Mouse (Mus musculus): ENCODE results near the gene Hoxa3. TPM values are rescaled to one million over a fixed set of nuclear protein-coding genes. Genes with fewer than 3 reads are reported as not detected.

Gene Hoxa3
- polyA plus RNA-seq, 1 experiment from 2014 or later: 8.2 TPM

GRCm38 (mm10) chr6:52239625-52240388 lies 26.7 kb upstream of the Hoxa3 start:
- Histone ChIP-seq H3K27ac (ENCODE audit: low read length) (peak overlapping the region; percentile 99), H3K36me3 (ENCODE audit: insufficient read depth, low read length) (no peaks in the 10 kb centered on the region; the same call in 1 of the 2 replicates), H3K9ac (replicated peaks; ENCODE audit: low read length) (peak overlapping the region; percentile 98), H3K4me3 (ENCODE audit: low read length) (peak overlapping the region; percentile 83), H3K27me3 (ENCODE audit: insufficient read depth, low read length) (0 out of 2 replicates have a peak, but pooled peaks cover 3% of the 10 kb centered on the region), H3K4me1 (ENCODE audit: insufficient read depth, low read length) (peaks cover 45% of the 10 kb centered on the region), H3K4me2 (replicated peaks; ENCODE audit: low read depth, low read length) (peak overlapping the region; percentile 84), H3K9me3 (ENCODE audit: low read length) (no peaks in the 10 kb centered on the region)
- 0% methylated on average over 30 of the region's 30 CpGs for WGBS
- ATAC-seq (ENCODE audit: low FRiP score, low TSS enrichment): no peak

DNA sequence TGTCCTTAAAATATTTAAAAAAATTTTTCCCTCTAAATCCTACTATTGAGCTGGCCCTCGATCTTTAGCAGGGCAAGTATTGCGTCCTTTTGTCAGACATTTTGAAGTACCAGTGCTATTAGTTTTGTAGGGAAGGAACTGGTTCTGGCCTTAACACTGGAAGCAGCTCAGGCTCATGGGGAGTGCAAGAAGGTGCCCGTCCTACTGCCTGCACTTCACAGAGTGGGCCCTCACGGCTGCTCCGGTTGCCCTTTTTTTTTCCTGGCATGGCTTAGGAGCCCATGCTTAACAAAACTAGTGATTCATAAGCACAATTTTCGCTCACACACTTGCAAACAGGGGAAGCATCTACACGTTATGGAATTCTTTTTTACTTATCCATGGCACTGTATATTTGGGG lies 25.8 kb upstream of the Hoxa3 start:
- H3K9ac ChIP-seq (replicated peaks; ENCODE audit: low read length): peak overlapping the region; percentile 83
- 2% methylated on average over 7 of the region's 7 CpGs for WGBS
- ATAC-seq (ENCODE audit: low FRiP score, low TSS enrichment): no peak
- 0 out of 2 replicates have a peak, but pooled peaks cover 3% of the 10 kb centered on the region for H3K27me3 ChIP-seq (ENCODE audit: insufficient read depth, low read length)
- peak overlapping the region; percentile 84 for H3K4me2 ChIP-seq (replicated peaks; ENCODE audit: low read depth, low read length)
- H3K4me3 ChIP-seq (ENCODE audit: low read length): peak overlapping the region; percentile 83
- H3K36me3 ChIP-seq (ENCODE audit: insufficient read depth, low read length): no peaks in the 10 kb centered on the region; the same call in 1 of the 2 replicates
- peak overlapping the region; percentile 73; the same call in 1 of the 2 replicates for H3K27ac ChIP-seq (ENCODE audit: low read length)
- H3K9me3 ChIP-seq (ENCODE audit: low read length): no peaks in the 10 kb centered on the region
- H3K4me1 ChIP-seq (ENCODE audit: insufficient read depth, low read length): peaks cover 45% of the 10 kb centered on the region

DNA sequence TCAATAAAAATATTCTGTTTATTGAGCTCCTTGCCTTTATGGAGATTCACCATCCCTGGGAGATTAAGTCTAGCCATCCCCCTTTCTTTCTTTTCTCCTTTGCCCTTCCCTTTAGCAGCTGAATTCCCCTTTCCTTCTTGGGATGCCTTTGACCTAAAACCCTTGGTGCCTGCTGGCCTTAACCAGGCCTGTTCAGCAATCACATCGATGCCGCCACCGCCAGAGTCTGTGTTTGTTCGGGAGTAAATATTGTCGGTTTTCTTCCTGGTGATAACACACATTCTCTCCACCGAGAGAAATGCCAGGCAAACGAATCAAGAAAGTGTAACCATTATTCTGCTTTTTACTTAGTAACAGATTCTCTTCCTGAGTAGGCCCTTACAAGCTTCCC lies 25.0 kb upstream of the Hoxa3 start:
- H3K4me3 ChIP-seq (ENCODE audit: low read length): peak overlapping the region; percentile 83
- 0 out of 2 replicates have a peak, but pooled peaks cover 3% of the 10 kb centered on the region for H3K27me3 ChIP-seq (ENCODE audit: insufficient read depth, low read length)
- H3K27ac ChIP-seq (ENCODE audit: low read length): peak overlapping the region; percentile 86
- no peak for ATAC-seq (ENCODE audit: low FRiP score, low TSS enrichment)
- peak overlapping the region; percentile 99 for H3K9ac ChIP-seq (replicated peaks; ENCODE audit: low read length)
- H3K36me3 ChIP-seq (ENCODE audit: insufficient read depth, low read length): no peaks in the 10 kb centered on the region; the same call in 1 of the 2 replicates
- peak overlapping the region; percentile 84 for H3K4me2 ChIP-seq (replicated peaks; ENCODE audit: low read depth, low read length)
- peaks cover 45% of the 10 kb centered on the region for H3K4me1 ChIP-seq (ENCODE audit: insufficient read depth, low read length)
- H3K9me3 ChIP-seq (ENCODE audit: low read length): no peaks in the 10 kb centered on the region
- WGBS: 6% methylated on average over 7 of the region's 7 CpGs

- Histone ChIP-seq H3K4me1 (ENCODE audit: insufficient read depth, low read length) (peaks cover 39% of the 10 kb centered on the region), H3K4me2 (replicated peaks; ENCODE audit: low read depth, low read length) (peak overlapping the region; percentile 84), H3K9ac (replicated peaks; ENCODE audit: low read length) (peak overlapping the region; percentile 99), H3K27ac (ENCODE audit: low read length) (peak overlapping the region; percentile 86), H3K27me3 (ENCODE audit: insufficient read depth, low read length) (0 out of 2 replicates have a peak, but pooled peaks cover under 1% of the 10 kb centered on the region), H3K9me3 (ENCODE audit: low read length) (no peaks in the 10 kb centered on the region), H3K36me3 (ENCODE audit: insufficient read depth, low read length) (no peaks in the 10 kb centered on the region; the same call in 1 of the 2 replicates), H3K4me3 (ENCODE audit: low read length) (peak overlapping the region; percentile 83)
- WGBS: 14% methylated on average over 10 of the region's 10 CpGs
- ATAC-seq (ENCODE audit: low FRiP score, low TSS enrichment): no peak
These were observed 24.4 kb upstream of the Hoxa3 start for GRCm38 (mm10) chr6:52237346-52238154.

DNA sequence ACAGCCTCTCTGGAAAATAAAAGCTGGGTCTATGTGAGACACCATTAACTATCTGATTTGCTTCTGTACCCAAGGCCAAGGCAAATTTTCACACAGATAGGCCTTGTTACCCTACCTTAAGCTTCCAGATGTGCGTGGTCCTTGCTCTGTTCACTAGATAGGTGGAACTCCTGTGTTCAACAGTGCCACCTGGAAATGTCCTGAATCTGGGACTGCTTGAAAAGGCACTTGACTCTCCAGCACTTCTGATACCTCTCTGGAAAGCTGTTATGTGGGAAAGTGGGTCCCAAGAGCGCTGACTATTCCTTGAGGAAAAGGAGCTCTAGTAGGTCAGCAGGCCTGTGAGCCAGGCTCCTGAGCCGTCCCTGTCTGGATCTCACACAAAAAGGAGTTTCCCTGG lies 23.7 kb upstream of the Hoxa3 start:
- peak overlapping the region; percentile 83 for H3K4me3 ChIP-seq (ENCODE audit: low read length)
- H3K36me3 ChIP-seq (ENCODE audit: insufficient read depth, low read length): peaks cover 6% of the 10 kb centered on the region; the same call in 1 of the 2 replicates
- peak overlapping the region; percentile 84 for H3K4me2 ChIP-seq (replicated peaks; ENCODE audit: low read depth, low read length)
- H3K27ac ChIP-seq (ENCODE audit: low read length): peak overlapping the region; percentile 86
- peak overlapping the region; percentile 99 for H3K9ac ChIP-seq (replicated peaks; ENCODE audit: low read length)
- no peaks in the 10 kb centered on the region for H3K9me3 ChIP-seq (ENCODE audit: low read length)
- WGBS: 17% methylated on average over 3 of the region's 3 CpGs
- ATAC-seq (ENCODE audit: low FRiP score, low TSS enrichment): no peak
- H3K4me1 ChIP-seq (ENCODE audit: insufficient read depth, low read length): peaks cover 34% of the 10 kb centered on the region
- H3K27me3 ChIP-seq (ENCODE audit: insufficient read depth, low read length): no peaks in the 10 kb centered on the region

DNA sequence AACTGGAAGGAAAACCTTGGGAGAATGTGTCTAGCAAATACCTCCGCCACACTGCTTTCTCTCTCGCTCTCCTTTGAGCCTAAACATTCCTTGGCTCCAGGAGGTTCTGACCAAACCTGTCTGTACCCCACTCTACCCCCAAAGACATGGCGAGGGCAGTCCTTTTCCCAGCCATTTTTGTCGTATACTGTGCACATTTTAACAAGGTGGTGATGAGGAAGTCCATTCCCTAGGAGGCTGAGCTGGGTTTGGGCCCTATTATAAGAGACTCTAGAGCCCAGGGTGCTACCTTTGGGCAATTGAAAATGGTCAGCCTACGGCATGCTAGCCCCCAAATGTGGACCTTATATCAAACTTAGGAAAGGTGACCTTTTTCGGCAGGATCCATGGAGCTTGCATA lies 22.7 kb upstream of the Hoxa3 start:
- no peaks in the 10 kb centered on the region for H3K27me3 ChIP-seq (ENCODE audit: insufficient read depth, low read length)
- peak overlapping the region; percentile 84 for H3K4me2 ChIP-seq (replicated peaks; ENCODE audit: low read depth, low read length)
- peak overlapping the region; percentile 99 for H3K9ac ChIP-seq (replicated peaks; ENCODE audit: low read length)
- no peaks in the 10 kb centered on the region for H3K9me3 ChIP-seq (ENCODE audit: low read length)
- H3K27ac ChIP-seq (ENCODE audit: low read length): peak overlapping the region; percentile 86
- 27% methylated on average over 6 of the region's 6 CpGs for WGBS
- peaks cover 7% of the 10 kb centered on the region; the same call in 1 of the 2 replicates for H3K36me3 ChIP-seq (ENCODE audit: insufficient read depth, low read length)
- ATAC-seq (ENCODE audit: low FRiP score, low TSS enrichment): no peak
- H3K4me3 ChIP-seq (ENCODE audit: low read length): peak overlapping the region; percentile 83
- H3K4me1 ChIP-seq (ENCODE audit: insufficient read depth, low read length): peaks cover 25% of the 10 kb centered on the region

DNA sequence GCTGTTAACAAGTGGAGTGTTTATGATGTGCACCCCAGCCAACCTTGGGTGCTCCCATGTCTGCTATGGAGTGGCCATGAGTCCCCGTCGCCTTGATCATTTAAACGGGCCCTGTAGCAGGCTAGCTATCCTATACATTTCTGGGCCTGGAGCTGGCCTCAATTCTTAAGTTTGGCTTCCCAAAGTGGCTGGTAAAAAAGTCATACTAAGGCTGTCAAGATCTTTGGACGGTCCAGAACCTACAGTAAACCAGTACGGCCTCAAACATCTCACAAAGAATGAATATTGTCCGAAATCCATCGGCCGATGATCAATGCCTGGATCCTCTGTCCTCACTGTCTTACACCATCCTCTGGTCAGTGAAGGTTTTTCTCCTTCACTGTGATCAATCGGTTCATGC lies 22.1 kb upstream of the Hoxa3 start:
- 13% methylated on average over 9 of the region's 9 CpGs for WGBS
- Histone ChIP-seq H3K4me2 (replicated peaks; ENCODE audit: low read depth, low read length) (peak overlapping the region; percentile 84), H3K9ac (replicated peaks; ENCODE audit: low read length) (peak overlapping the region; percentile 99), H3K9me3 (ENCODE audit: low read length) (no peaks in the 10 kb centered on the region), H3K27ac (ENCODE audit: low read length) (peak overlapping the region; percentile 86), H3K4me3 (ENCODE audit: low read length) (peak overlapping the region; percentile 83), H3K27me3 (ENCODE audit: insufficient read depth, low read length) (no peaks in the 10 kb centered on the region), H3K4me1 (ENCODE audit: insufficient read depth, low read length) (peaks cover 22% of the 10 kb centered on the region), H3K36me3 (ENCODE audit: insufficient read depth, low read length) (peaks cover 7% of the 10 kb centered on the region; the same call in 1 of the 2 replicates)
- 0 out of 2 replicates have a peak, but pooled peaks have one; percentile 8 for ATAC-seq (ENCODE audit: low FRiP score, low TSS enrichment)

DNA sequence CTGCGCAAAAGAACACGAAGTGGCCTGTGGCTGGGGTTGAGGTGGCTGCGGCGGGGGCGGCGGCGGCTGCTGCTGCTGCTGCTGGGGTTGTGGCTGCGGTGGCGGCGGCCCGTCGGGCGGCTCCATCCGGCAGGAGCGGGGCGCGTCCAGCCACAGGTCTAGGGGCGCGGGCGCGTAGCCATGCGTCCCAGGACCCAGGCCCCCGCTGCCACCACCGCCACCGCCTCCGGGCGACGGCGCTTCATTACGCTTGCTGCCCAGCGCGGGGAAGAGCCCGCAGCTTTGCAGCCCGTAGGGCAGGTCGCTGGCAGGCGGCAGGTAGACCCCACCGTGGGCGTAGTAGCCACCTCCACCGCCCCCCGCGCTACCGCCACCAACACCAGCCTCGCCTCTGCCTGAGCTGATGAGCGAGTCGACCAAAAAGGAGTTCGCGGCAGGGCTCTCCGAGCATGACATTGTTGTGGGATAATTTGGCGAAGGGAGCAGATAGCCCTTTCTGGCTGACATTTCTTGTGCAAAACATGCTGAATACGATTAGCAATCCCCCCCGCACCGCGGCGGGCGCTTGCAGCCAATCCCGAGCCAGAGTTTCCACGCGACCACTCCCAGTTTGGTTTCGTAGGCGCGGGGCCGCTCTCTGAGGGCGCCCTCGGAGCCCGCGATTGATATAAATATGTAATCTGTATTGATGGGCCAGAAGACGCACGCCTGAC lies 21.4 kb upstream of the Hoxa3 start:
- H3K9ac ChIP-seq (replicated peaks; ENCODE audit: low read length): peak overlapping the region; percentile 99
- peaks cover 7% of the 10 kb centered on the region; the same call in 1 of the 2 replicates for H3K36me3 ChIP-seq (ENCODE audit: insufficient read depth, low read length)
- H3K4me2 ChIP-seq (replicated peaks; ENCODE audit: low read depth, low read length): peak overlapping the region; percentile 84
- H3K27me3 ChIP-seq (ENCODE audit: insufficient read depth, low read length): no peaks in the 10 kb centered on the region
- H3K4me1 ChIP-seq (ENCODE audit: insufficient read depth, low read length): peaks cover 22% of the 10 kb centered on the region
- H3K9me3 ChIP-seq (ENCODE audit: low read length): no peaks in the 10 kb centered on the region
- peak overlapping the region; percentile 86 for H3K27ac ChIP-seq (ENCODE audit: low read length)
- peak overlapping the region; percentile 83 for H3K4me3 ChIP-seq (ENCODE audit: low read length)
- peak; percentile 57; the same call in 1 of the 2 replicates for ATAC-seq (ENCODE audit: low FRiP score, low TSS enrichment)
- WGBS: 1% methylated on average over 66 of the region's 68 CpGs
